Mouse (Mus musculus) lung, postnatal 4 days (tissue): Measurements from ENCODE around the gene Iqcj.
"Not testable (repeated sequence)": the region's sequence is repeated elsewhere in the genome, so short reads cannot be mapped to it uniquely, and the experiment has no call there.

Experiments
- DNase-seq, 2 experiments: peaks; one replicate each; pipeline ENCODE4 v3.0.0; 2021

The Iqcj gene

GRCm38 (mm10) chr3:68085024-68085423, 193.0 kb downstream of the Iqcj start:
- no peak for DNase-seq

DNA sequence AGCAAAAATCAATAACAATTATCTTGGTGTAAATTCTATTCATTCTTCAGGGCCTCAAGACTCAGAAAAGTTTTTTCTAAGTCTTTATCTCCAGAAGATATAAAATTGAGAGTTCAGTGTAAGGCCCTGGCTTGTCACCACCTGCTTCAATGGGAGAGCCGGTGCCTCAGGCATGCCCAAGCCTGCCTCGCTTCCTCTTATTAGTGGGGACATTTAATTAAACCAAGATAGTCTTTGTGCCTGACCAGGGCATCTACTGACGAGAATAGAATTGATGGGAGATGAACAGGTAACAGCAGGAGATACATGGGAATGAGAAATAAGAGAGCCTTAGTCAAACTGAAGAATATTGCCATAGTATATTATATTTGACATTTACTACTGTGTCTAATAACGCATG, 200.1 kb downstream of the Iqcj start:
- DNase-seq: no peak

DNA sequence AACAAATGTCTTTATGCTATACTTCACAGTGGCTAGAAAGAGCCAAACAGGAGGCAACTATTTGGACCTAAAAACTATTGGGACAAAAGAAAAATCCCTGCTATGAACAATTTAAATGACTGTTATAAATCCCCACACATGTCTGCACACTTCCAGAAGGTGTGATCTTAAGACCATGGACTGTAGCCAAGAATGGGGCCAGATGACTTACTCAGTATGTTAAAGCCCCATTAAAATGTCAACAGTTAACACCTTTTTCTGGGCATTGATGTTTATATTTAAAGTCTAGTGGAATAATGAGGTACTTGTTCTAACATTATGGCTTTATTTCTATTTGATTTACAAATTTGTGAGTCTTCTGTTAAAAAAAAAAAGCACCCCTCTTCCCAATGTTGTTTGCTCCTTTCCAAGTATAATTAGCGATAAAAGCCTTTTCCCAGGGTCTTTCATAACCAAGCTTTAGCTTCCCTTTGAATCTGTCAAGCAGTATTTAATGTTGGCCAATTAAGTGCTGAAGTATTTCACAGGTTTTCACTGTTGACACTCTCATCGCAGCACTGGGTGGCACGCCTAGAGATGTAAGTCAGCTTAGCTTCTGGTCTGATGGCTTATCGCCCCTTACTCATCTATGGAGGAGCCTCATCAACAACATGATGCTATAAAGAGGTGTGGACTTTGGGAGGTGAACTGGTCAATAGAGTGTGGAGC, 204.9 kb downstream of the Iqcj start:
- no peak for DNase-seq

GRCm38 (mm10) chr3:68099561-68099960, 207.5 kb downstream of the Iqcj start:
- not testable (repeated sequence) for DNase-seq

DNA sequence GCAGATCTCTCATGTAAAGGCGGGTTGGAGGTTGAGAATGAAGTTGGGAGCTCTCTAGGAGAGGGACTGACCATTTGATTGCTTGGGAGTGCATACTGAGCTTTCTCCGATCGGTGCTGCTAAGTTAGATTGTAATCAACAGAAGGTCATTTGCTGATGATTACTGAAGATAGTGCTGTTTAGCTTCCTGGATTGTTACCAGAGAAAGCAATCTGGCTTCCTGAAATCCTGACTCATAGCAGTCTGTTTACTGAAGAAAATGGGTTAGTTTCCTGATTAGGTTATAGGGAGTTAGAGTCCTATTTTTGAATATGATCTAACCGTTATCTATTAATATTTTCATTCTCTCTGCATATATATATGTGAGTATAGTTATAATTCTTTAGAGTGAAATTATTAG, 209.3 kb downstream of the Iqcj start:
- DNase-seq: no peak

- DNase-seq: no peak
Observed at GRCm38 (mm10) chr3:68105081-68105685, 213.2 kb downstream of the Iqcj start.
